15 mouse cellular contexts compared by ENCODE assay signal in genomic region chr5:107966841-107967457, GRCm38 (mm10). TPM values are rescaled to one million over a fixed set of nuclear protein-coding genes. Genes with fewer than 3 reads are reported as not detected.
DNase-seq lines count a peak whose midpoint lies in the region; ATAC-seq and TF ChIP-seq lines count a peak whose summit lies in the region.
"Had no signal": no experiment of that assay in that cellular context is flagged by ENCODE, and none has a peak within 500 bp of the region (broad histone marks: within the 10 kb centered on the region; RNA-seq: fewer than 3 reads in every experiment).

No protein-coding gene starts in this region.

- H3K27ac ChIP-seq in liver, embryonic 13.5 days = peak overlapping the region; percentile 78
- H3K27ac ChIP-seq: embryonic facial prominence, embryonic 15.5 days; forebrain, embryonic 15.5 days; heart, embryonic 13.5 days; hindbrain, embryonic 10.5 days had no signal

- H3K4me2 ChIP-seq in liver, embryonic 13.5 days = peak overlapping the region; percentile 30
- peak overlapping the region; percentile 7 for H3K4me2 ChIP-seq in myocyte (ENCODE audit: low read depth)
- H3K4me2 ChIP-seq: embryonic facial prominence, embryonic 15.5 days; forebrain, embryonic 15.5 days; heart, embryonic 13.5 days had no signal

- peaks cover 86% of the 10 kb centered on the region for H3K4me1 ChIP-seq in liver, embryonic 13.5 days (replicated peaks)
- H3K4me1 ChIP-seq: hindbrain, embryonic 10.5 days had no signal

- H3K27me3 ChIP-seq in liver, embryonic 13.5 days = no peaks in the 10 kb centered on the region
- no peaks in the 10 kb centered on the region for H3K27me3 ChIP-seq in myocyte (ENCODE audit: control insufficient read depth, insufficient read depth, insufficient read length)
- H3K27me3 ChIP-seq: embryonic facial prominence, embryonic 15.5 days; forebrain, embryonic 15.5 days; heart, embryonic 13.5 days had no signal

- H3K9me3 ChIP-seq in liver, embryonic 13.5 days (replicated peaks) = no peaks in the 10 kb centered on the region
- H3K9me3 ChIP-seq: embryonic facial prominence, embryonic 15.5 days; forebrain, embryonic 15.5 days; heart, embryonic 13.5 days; hindbrain, embryonic 10.5 days had no signal

- H3K79me2 ChIP-seq in myocyte (ENCODE audit: control insufficient read depth, insufficient read depth) = peaks cover 3% of the 10 kb centered on the region

- no peak for TF ChIP-seq POLR2A in myocyte (IDR thresholded peaks at IDR 0.05; ENCODE audit: insufficient read length, low read depth)

- no peak overlapping the region for H3ac ChIP-seq in myocyte (ENCODE audit: control insufficient read depth, insufficient read length)

- ATAC-seq in CD4-positive, CD25-positive, alpha-beta regulatory T cell, adult 4 months = peak; percentile 77
- peak; percentile 70 for ATAC-seq in activated CD4-positive, CD25-positive, alpha-beta regulatory T cell, adult 4 months
- ATAC-seq in liver, embryonic 13.5 days (ENCODE audit: low read depth) = no peak
- ATAC-seq in erythroid progenitor cell, adult 5-6 weeks (replicated peaks; ENCODE audit: low FRiP score, poor library complexity, severe bottlenecking) = no peak
- ATAC-seq: forebrain, embryonic 15.5 days had no signal

- DNase-seq in liver, embryonic 13.5 days = no peak
- no peak for DNase-seq in spleen, postnatal 10 days (ENCODE audit: low spot score in 2 of 2)
- DNase-seq in cerebellum, adult 9-11 months = no peak
- DNase-seq: adrenal gland, postnatal 36 days; cerebellum, adult 11 months; right cerebral cortex, adult 18-20 months; thymus, adult 18-20 months had no signal

- H3K36me3 ChIP-seq in liver, embryonic 13.5 days = no peaks in the 10 kb centered on the region
- H3K36me3 ChIP-seq in myocyte (ENCODE audit: control insufficient read depth, insufficient read depth) = no peaks in the 10 kb centered on the region
- H3K36me3 ChIP-seq: embryonic facial prominence, embryonic 15.5 days; forebrain, embryonic 15.5 days; heart, embryonic 13.5 days; hindbrain, embryonic 10.5 days had no signal

- 20% methylated on average over 4 of the region's 4 CpGs for WGBS in liver, embryonic 13.5 days (ENCODE audit: insufficient replicate concordance)

- no peak overlapping the region for H3K9ac ChIP-seq in liver, embryonic 13.5 days
- H3K9ac ChIP-seq: embryonic facial prominence, embryonic 15.5 days; forebrain, embryonic 15.5 days; heart, embryonic 13.5 days had no signal

- no peak overlapping the region for H3K4me3 ChIP-seq in liver, embryonic 13.5 days (replicated peaks)
- H3K4me3 ChIP-seq in myocyte = no peak overlapping the region
- H3K4me3 ChIP-seq: embryonic facial prominence, embryonic 15.5 days; forebrain, embryonic 15.5 days; heart, embryonic 13.5 days; hindbrain, embryonic 10.5 days had no signal

TF ChIP-seq in myocyte, 11 proteins besides CTCF, POLR2A, EP300 and RAD21:
- no peak for TF ChIP-seq REST (IDR thresholded peaks at IDR 0.05; ENCODE audit: insufficient read depth, insufficient read length)
- no peak for TF ChIP-seq E2F4 (IDR thresholded peaks at IDR 0.05; ENCODE audit: insufficient read depth)
- no peak for TF ChIP-seq POLR2AphosphoS2 (IDR thresholded peaks at IDR 0.05; ENCODE audit: insufficient read length, low read depth)
- no peak for TF ChIP-seq MYOG (IDR thresholded peaks at IDR 0.05; ENCODE audit: control insufficient read depth in 1 of 3, insufficient read depth in 1 of 3, insufficient read length in 2 of 3, low read depth in 2 of 3)
- TF ChIP-seq MYOD1 (IDR thresholded peaks at IDR 0.05; ENCODE audit: control insufficient read depth in 1 of 3, insufficient read length in 2 of 3, low read depth in 2 of 3) = no peak
- no peak for TF ChIP-seq USF1 (IDR thresholded peaks at IDR 0.05; ENCODE audit: low read depth)
- no peak for TF ChIP-seq TCF3 (IDR thresholded peaks at IDR 0.05; ENCODE audit: insufficient read length, low read depth)
- TF ChIP-seq CEBPB (IDR thresholded peaks at IDR 0.05; ENCODE audit: insufficient read depth, poor library complexity, severe bottlenecking) = no peak
- no peak for TF ChIP-seq SRF (IDR thresholded peaks at IDR 0.05; ENCODE audit: control insufficient read depth, insufficient read length, low read depth)
- TF ChIP-seq MAX (IDR thresholded peaks at IDR 0.05; ENCODE audit: low read depth) = no peak
- no peak for TF ChIP-seq TCF12 (IDR thresholded peaks at IDR 0.05; ENCODE audit: insufficient read depth, poor library complexity, severe bottlenecking)

RNA-seq across cellular contexts. Expression of gene Fam69a, which starts 19.9 kb away (rescaled TPM):
- 10 to 100 TPM; 66.3 to 87.7 TPM for polyA plus RNA-seq in CD4-positive, CD25-positive, alpha-beta regulatory T cell, adult 4 months (2017; shearing (Covaris generic))
- polyA plus RNA-seq in activated CD4-positive, CD25-positive, alpha-beta regulatory T cell, adult 4 months (2017; shearing (Covaris generic)) = 10 to 100 TPM; 61.9 to 92.8 TPM
- polyA plus RNA-seq in liver, embryonic 13.5 days (2015; fragmentation: Nextera tagmentation; extraction: Ambion mirVana) = 11.3 and 11.6 TPM in 2 replicates
- polyA plus RNA-seq in myocyte (2012; fragmentation: generic; extraction: Trizol) = 8.2 TPM
- total RNA-seq in erythroid progenitor cell, adult 5-6 weeks (2015; ENCODE audit: low replicate concordance) = 34.4 and 36.8 TPM in 2 replicates
- 10.4 and 26.4 TPM in 2 replicates for total RNA-seq in erythroid progenitor cell, adult 5-6 weeks (2017; ENCODE audit: low replicate concordance)

Comparison
In these comparisons a context has a peak if more than half of its experiments do, and no peak if none do; other contexts are left out.
1. ATAC-seq: peak in CD4-positive, CD25-positive, alpha-beta regulatory T cell, adult 4 months (single experiment) and activated CD4-positive, CD25-positive, alpha-beta regulatory T cell, adult 4 months (single experiment); none in liver, embryonic 13.5 days (single experiment) and erythroid progenitor cell, adult 5-6 weeks (single experiment).